Mouse (Mus musculus) liver, adult 10 weeks (tissue): Measurements from ENCODE around the gene Meltf. TPM values are rescaled to one million over a fixed set of nuclear protein-coding genes. Genes with fewer than 3 reads are reported as not detected.

Experiments
- polyA plus RNA-seq: library from polyadenylated mRNA; stranded (reverse); fragments of 350-450 nt; fragmentation: Illumina TruSeq; extraction: RNeasy Lipid Tissue Mini Kit (QIAGEN cat#74804); gene quantifications from one replicate; pipeline ENCODE4 v1.2.3, GENCODE M21; 2014; ENCODE audit warnings: low read depth, low replicate concordance

Gene Meltf
- polyA plus RNA-seq: not detected

GRCm38 (mm10) chr16:31878573-31879257 is at the start of gene Meltf:
TSS of gene Meltf (plus strand) at chr16:31878810.

GRCm38 (mm10) chr16:31933751-31934549 is 55.3 kb downstream of the Meltf start, which contains the start of gene Pigz:
TSS of gene Pigz (plus strand) at chr16:31933851.

DNA sequence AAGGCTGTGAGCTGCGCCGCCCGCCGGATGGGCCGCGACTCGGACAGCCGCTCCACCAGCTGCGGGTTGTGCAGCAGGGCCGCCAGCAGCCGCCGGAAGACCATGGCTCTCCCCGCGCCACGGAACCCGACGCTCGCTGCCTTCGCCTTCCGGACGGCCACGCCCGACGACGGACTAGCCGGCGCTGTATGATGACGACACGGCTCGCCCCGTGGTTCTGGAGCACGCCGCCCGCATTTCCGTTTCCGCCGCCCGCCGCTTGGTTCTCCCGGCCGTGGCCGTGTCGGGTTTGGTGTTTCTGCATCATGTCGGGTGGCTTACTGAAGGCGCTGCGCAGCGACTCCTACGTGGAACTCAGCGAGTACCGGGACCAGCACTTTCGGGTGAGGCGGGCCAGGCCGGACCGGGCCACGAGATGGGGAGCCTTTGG is 69.8 kb downstream of the Meltf start, which contains the start of the genes 0610012G03Rik and Ncbp2:
0610012G03Rik (minus strand) TSS at position 150 of the 430 bp plus-strand sequence.
Ncbp2 (plus strand) TSS at position 169 of the 430 bp plus-strand sequence.

Other genes starting within 250 kb of the Meltf start
- 55.4 TPM for gene Dlg1, start 215.4 kb upstream of the Meltf start, polyA plus RNA-seq
- gene Pigz, start 55.0 kb downstream of the Meltf start, polyA plus RNA-seq: not detected
- 2.8 TPM for gene 0610012G03Rik, start 69.7 kb downstream of the Meltf start, polyA plus RNA-seq
- gene Ncbp2, start 69.7 kb downstream of the Meltf start, polyA plus RNA-seq: 32.3 TPM
- gene Senp5, start 124.5 kb downstream of the Meltf start, polyA plus RNA-seq: 16.7 TPM
- 20.3 TPM for gene Pak2, start 200.5 kb downstream of the Meltf start, polyA plus RNA-seq
- 46.7 TPM for gene Pigx, start 220.9 kb downstream of the Meltf start, polyA plus RNA-seq
- gene Cep19, start 221.0 kb downstream of the Meltf start, polyA plus RNA-seq: 7.1 TPM